Mouse (Mus musculus) ovary, postnatal 10 days (tissue): Measurements from ENCODE around the gene Ccr1l1.

ENCODE experiments used
- DNase-seq: peaks from one replicate; pipeline ENCODE4 v3.0.0; 2022; ENCODE audit warnings: low spot score

The Ccr1l1 gene

DNA sequence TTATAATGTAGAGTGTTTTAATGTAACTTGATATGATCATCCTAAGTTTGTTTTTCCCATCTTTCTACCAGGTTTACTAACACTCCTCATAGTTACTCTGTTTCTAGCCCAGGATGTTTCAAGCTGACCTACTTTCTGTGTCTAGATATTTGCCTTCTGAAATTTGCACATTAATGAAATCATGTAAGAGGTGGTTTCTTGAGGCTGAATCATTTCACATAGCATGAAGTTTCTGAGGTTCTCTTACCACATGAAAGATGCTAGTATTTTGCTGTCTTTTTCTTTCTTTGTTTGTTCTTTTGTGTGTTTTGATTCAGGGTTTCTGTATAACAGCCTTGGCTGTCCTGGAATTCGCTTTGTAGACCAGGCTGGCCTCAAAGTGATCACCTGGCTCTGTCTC, 18.0 kb downstream of the Ccr1l1 start:
- DNase-seq, result no peak

DNA sequence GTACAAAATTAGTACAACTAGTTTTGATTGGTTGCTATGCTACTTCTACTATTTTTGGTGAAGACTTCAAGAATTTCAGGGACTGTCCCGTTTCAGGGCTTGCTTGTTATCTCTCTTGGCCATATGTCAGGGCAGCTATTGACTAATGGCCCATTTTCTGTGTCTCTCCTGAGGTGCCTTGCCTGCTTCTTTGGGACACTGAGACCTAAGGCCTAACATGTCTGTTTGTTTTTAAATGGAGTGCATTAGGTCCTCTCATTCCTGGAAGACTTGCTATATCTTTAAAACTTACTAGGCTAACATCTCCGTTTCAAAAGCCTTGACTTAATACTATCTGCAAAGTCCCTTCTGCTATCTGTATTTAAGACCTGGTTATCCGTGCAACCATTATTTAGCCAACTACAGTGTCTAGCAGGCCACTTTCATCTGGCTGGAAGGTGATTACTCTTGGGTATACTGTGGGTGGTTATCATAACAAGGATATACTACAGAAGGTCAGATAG, 20.2 kb downstream of the Ccr1l1 start:
- no peak for DNase-seq

DNA sequence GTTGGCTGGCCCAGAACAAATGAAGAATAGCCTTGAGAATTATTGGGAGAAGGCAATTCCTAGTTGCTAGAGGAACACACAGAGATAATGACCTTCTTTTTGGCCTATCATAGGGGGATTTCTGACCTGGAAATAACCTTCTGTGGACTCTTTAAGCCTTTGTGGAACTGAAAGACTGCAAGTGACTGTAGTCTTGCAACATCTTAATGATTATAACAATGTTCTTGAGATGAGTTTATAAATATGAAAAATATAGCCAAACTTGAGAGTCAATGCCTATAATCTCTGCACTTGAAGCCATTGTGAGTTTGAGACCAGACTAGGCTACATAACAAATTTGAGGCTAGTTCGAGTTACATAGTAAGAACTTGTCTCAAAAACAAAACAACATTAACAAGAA, 21.3 kb downstream of the Ccr1l1 start:
- no peak for DNase-seq

DNA sequence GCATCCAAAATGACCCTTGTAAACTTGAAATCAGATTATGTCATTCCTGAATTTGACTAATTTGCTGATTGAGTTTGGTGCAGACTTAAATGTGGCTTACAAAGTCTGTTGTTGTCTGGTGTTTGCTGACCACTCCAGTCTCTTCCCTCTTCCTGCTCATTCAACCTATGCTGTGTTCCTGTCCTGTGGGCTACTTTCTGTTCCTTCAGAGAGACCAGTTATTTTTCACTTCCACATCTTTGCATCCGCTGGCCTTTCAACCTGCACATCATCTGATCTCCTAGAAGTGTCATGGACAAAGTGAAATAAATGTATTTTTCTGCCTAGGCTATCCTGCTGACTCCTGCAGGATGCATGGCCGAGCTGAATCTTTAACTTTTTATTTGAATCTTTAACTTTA, 24.7 kb downstream of the Ccr1l1 start:
- DNase-seq, result no peak

DNA sequence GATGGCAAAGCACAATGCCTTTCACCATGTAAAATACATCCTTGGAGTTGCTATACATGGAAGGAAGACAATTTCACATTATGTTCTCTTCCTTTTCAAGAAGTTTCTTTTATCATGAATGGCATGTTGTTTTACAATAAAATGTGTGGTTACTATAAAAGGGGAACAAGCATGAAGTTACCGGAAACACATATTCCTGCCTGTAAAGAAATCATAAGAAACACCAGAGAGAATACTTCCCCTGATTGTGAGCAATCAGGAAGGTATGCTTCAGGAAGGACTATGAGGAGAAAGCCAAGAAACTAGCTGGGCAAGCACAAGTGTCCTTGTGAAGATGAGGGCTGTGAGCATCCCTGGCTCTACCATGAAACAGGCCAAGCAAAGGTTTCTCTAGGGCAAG, 27.0 kb downstream of the Ccr1l1 start:
- no peak for DNase-seq

DNA sequence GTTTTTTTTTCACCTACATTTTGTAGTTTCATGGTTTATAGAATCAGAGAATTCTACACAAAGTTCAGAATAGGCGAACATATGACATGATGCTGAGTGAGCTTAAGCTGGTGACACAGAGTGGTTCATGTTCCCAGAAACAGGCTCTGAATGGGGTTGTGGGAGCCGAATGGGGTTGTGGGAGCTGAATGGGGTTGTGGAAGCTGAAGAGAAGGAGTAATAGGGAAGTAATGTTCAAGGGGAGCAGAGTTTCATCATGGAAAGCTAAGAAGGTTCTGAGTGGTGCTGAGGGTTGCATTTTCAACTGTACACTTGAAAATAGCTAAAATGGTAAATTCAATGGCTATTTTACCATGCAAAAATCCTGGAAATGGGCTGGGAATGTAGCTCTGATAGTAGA, 28.8 kb downstream of the Ccr1l1 start:
- no peak for DNase-seq

DNA sequence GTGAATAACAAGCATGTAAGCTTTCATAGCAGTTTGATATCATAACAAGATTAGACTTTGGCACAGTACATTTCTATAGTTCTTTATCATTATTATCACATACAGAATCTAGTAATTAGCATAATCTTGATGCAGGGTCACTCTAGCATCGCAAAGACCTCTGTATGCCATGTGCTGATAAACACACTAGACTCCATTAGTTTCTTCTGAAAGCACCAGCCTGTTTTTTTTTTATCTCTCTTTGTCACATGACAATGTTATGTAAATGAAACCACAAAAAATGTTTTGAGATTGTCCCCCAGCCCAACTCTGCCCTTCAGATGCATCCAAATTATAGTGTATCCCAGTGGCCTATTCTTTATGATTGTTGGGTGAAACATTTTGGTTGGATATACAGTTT, 30.4 kb downstream of the Ccr1l1 start:
- no peak for DNase-seq

DNA sequence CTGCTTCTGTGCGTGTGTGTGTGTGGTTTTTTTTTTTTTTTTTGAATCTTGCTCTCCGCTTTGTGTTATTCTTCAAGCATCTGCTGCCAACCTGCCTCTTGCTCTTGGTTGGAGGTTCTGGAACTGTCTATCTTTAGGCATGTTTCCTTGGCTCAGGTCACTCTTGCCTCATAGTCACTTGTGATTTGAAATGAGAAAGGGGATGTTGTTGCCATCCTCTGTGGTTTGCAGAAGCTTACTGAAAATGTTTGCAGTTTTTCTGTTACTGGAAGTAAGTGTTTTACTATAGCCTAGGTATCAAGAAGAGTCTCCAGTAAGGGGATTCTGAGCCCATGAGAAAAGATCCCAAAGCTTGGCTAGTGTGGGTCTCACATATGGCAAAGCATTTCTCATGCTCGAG, 36.2 kb downstream of the Ccr1l1 start:
- DNase-seq, result no peak

DNA sequence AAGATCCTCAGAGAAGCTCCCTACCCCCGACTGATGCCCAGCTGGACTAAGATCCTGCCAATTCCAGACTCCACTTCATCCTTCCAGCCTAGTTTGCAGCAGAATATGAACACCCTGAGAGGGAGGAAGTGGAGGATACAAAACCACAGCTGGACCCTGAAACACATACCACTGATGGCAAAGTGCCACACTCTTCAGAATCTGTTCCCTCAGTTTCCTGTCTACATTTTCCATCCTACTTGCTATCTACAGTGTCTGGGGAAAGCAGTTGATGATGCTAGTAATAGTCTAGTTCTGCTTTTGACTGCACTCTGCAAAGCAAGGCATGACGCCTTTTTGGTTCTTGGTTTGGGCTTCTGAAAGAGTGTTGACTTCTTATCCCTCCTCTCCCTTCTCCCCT, 36.9 kb downstream of the Ccr1l1 start:
- no peak for DNase-seq

DNA sequence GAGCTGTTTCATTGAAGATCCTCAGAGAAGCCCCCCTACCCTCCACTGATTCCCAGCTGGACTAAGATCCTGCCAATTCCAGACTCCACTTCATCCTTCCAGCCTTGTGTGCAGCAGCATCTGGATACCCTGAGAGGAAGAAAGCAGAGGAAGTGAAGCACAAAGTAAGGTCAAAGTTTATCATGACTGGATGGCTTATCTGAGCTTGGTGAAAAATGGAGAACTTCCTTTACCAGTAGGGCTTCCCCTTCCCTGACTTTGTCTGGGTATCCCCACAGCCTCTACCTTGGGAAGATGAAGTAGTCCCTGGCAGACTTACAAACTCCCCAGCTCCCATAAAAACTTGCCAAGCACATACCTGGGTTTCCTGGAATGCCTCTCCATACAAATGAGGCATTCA, 37.6 kb downstream of the Ccr1l1 start:
- no peak for DNase-seq

DNA sequence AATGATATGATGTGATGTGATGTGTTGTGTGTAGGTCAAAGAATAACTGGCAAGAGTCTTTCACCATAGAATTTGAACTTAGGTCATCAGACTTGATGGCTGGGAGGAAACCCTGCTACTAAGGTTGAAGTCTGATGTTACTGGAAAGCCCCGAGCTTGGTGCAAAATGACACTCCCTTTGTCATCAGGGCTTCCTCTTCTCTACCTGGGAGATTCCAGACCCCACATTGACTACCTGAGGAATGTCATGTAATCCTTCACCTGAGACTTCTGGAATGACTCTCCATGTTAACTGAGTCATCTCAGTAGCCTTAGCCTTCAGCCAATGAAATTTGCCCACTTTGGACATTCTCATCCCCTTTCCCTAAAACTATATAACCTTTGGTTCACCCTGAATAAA, 38.0 kb downstream of the Ccr1l1 start:
- DNase-seq, result no peak

DNA sequence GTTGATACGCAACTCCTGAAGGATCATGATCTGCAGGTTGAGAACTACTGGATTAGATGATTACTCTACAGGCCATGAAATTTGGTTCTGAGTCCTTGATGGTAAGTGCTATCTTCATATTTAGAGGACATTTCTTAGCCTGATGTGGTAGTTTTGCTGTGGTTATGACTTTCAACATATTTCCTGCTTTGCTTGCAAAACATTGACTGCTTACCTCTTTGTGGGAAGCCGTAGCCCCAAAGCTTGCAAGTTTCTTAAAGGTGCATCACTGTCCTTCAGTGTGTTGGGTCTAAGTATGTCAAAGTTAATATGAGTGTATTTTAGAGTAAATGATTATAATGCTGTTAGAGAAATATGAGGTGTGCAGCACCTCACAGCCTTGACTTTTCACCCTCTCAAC, 40.2 kb downstream of the Ccr1l1 start:
- no peak for DNase-seq

DNA sequence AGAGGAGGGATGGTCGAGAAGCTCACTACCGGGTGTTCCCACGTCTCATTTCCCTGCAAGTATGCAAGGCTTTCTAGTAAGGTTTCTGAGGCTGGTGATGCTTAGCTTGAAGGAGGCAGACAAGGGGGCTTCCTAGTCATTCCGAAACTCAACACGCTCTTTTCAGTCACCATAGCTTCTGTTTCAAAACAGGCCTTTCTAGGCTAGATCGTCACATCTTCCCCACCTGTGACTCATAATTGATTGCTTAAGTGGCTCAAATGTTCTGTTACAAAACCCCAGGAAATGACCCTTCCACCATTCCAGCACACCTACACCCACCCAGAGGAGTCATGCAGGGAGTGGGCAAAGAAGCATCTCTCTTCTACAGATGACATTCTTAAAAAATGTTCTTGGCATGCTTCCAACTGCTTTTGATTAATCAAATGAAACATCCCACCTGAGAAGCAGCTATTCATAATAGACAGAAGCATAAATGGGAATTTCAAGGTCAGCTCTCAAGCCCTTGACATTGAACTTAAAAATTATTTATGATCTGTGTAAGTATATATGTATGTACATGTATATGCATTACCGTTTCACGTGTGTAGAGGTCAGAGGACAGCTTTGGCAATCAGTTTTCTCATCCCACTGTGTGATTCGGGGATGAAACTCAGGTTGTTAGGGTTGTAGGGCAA, 41.5 kb downstream of the Ccr1l1 start:
- DNase-seq, result no peak

DNA sequence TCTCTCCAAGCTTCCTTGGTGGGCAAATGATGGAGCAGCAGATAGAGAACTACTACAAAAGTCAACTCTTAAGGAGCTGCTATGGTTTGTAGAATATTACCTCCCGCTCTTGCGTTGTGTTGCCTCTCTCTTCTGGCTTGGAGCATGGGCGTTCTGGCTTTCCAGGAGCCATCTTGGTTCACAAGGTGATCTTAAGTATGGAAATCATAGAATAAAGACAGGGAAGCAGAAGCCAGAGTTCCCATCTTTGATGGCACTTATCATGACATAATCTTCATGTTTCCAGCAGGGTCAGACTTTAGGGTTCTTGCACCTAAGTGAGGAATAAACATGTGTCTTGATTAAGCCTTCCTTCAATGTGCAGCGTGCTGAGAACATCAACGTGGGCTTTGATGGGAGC, 42.4 kb downstream of the Ccr1l1 start:
- no peak for DNase-seq

DNA sequence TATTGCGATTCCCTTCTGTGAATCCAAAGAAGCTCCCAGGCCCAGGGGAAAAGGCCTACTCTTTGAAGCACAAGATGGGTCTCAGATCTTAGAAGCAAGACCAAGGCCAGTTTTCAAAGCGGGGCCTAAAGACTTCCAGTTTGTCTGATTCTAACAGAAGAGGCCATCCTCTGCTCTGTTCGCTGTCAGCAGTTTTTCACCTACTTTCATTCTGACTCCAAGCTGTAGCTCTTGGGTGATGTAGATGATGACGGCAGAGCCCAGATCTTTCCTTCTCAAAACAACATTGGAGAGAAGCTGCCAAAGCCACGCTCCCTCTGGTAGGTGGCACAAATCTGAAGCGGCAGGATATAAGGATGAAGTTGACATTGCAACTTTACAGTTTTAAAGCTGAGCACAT, 42.9 kb downstream of the Ccr1l1 start:
- DNase-seq, result no peak

DNA sequence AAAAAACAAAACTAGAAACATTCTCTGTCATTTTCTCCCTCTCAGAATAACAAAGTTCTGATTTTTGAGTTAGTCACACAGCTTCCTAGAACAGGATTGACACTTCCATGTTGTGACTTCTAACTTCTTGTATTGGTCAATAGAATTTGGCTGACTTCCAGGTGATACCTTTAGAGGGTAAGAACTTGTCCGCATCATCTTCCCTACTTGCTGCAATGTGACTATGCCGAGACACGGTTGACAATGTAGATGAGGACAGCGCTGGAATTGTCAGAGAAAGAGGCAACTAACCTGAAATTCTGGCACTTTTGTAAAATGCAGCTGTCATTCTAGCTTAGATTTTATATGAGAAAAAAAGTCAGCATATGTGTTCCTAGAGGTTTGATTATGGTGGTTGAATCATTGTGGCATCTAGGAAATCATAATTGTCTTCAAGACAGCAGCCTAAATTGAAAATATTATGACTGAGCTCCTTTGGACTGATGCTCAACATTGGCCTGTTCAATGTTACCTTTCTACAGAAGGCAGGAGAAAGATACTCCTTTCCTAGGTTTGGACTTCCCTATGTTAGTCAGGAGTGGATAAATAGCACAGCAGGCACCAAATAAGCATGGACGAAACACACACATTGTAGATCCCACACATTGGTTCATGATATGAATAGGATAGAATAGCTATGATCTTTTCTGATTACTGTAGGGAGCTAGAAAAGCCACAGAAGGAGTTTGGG, 44.3 kb downstream of the Ccr1l1 start:
- no peak for DNase-seq

DNA sequence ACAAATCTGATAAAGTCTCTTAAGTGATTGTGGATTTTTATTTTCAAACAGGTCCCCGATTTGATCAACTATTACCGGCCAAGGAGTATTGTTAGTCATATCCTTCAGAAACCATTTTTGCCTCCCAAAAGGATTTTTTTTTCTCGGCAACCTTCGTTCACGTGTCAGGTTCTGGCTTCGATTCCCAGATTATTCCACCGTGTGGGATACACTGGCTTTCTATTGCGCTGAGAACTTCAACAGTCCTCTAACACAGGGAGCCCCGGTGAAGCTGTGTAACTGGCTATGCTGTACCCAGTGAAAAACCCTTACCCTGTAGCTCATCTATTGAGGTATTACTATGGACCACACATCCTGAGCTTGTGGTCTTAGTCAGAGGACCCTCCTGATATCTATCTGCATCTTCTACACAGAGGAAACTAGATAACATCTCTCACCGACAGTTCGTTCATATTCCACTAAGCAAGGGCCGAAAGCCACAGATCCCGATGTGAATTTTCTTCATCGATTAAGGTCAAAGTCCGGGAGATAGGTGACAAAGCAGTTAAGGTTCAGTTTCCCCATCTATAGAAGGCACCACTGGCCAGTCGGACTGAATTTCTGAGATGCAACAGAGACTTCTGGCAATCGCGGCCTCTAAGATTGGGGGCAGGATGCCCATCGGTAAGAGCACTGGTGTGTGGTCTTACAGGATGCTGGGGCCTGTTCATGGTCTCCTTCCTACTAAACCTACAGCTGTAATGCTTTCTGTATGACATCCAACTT, 45.1 kb downstream of the Ccr1l1 start:
- no peak for DNase-seq

DNA sequence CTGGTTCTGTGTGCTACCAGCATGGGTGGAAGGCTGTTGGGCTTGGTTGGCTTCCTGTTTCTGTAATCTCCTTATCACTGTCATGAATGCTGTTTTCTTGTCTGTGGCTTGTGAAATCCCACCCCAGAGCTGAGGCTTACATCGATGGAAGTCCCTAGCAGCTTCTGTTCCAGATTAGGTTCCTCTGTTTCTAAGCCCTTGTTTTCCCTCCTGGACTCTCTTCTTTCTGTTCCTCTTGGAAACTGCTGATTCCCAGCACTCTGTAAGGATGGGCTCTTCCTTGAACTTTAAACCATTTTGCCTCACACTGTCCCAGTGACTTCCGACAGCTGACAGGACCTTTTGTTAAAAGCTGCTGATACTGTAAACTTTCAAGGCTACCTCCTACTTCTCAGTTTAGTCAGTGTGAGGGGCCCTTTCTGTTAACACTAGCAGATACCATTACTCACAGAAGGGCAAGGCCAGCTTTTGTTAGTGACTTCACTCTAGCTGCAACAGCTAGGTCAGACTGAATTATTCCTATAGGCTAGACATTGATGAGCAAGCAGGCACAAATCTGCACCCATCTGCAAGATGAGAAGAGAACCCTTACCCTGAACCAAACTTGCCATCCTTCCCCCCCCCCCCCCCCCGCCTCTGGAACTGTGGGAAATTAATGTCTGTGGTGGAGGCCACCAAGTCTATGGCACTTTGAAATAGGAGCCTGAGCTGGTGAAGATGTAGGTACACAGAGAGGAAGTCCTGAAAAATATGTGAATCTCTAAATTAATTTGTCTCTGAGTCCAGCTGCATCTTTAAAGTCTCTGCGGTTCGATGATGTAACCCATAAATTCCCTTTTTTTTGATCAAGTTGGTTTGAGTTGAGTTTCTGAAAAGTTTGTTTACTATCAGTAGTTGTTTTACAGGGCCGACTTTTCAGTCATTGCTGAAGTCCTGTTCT, 46.2 kb downstream of the Ccr1l1 start:
- DNase-seq, result no peak

DNA sequence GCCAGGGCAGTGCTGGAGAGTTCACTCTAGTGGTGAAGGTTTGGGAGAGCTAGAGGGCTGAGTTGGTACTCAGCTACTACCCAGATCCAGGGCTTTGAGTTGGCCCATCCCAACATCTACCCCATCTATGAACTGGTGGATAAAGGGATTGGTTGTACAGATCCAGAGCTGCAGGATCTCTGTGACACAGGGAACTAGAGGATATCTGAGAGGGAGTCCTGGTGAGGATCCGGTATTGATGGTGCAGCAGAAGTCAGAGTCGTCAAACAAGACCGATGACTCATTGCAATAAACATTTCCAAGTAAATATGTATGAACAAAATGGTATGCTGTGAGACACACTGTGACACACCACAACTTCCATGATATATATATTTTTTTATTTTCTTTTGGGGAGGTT, 47.3 kb downstream of the Ccr1l1 start:
- no peak for DNase-seq

DNA sequence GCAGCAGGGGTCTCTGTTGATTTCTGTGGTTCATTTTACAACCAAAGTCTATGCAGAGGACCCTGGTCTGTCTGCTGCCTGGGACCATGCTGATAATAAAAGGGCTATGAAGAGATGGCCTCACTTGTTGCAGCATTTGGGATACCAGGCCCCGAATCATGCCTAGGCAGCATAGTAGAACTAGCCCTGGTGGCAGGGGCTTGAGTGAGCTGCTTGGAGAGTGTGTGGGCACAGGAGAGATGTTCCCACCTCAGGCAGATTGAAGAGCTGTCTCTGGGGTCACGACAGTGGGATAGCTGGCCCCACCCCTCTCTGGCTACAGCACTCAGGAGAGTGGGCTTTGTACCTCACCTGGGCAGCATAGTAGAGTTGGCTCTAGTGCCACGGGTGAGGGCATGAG, 47.7 kb downstream of the Ccr1l1 start:
- no peak for DNase-seq

DNA sequence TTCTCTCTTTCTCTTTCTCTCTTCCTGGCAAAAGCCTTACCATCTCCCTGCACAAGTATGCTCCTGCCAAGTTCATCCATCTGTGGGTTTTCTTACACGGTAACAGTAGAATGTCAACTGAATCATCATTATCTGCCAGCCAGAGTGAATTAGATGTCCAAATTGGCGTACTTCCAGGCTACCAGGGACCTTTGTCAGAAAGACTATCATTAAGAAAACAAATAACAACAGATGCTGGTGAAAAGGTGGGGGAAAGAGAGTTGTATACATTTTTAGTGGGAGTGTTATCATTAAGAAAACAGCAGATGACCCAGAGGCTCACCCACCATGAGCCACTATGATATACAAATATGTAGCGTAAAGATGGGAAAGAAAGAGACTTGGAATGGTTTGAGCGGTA, 48.3 kb downstream of the Ccr1l1 start:
- no peak for DNase-seq

DNA sequence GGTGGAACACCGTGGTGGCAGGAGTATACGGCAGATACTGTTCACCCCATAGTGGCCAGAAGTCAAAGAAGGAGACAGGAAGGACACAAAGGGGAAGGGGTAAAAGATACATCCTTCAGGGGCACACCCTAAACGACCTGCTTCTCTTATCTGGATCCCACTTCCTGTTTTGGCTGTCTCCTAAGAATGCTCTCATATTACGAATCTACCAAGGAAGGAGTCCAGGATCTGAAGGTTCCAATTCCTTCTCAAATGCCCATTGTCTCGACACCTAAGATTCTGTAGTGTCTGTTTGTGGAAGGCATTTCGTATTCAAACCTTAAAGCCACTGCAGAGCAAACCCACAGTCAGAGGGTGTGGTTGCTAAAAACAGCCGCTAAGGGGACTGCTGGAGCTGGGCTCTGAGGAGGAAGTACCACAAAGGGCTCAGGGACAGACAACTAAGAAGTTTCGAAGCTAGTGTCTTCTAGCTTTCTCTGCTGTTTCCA, 49.4 kb downstream of the Ccr1l1 start:
- no peak for DNase-seq
